Mouse (Mus musculus): ENCODE results near the gene Etv4. TPM values are rescaled to one million over a fixed set of nuclear protein-coding genes. Genes with fewer than 3 reads are reported as not detected.

Etv4 gene
- polyA plus RNA-seq, 1 experiment from 2014 or later: 9.4 TPM

DNA sequence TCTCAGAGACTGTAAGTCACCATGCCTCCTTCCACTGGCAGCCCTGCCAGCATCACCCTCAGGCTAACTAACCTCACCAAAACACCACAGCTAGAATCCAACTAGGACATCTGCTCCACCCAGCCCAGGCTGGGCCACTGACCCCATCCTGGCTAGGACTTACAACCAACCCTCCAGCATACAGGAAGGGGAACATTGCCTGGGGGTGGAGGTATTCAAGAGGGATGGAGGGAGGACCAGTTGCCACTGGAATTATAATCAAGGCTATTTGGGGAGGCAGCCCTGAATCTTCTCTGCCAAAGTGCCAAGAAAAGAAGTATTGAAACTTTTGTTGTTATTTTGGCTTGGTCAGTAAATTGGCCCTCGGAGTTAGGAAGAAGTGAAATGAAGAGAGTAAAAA, 2.0 kb downstream of the Etv4 start:
- Histone ChIP-seq H3K9me3 (ENCODE audit: control insufficient read depth, low read length) (no peaks in the 10 kb centered on the region), H3K27me3 (ENCODE audit: control insufficient read depth, insufficient read depth, low read length) (peaks cover 50% of the 10 kb centered on the region), H3K27ac (ENCODE audit: low read depth, low read length) (no peak overlapping the region), H3K36me3 (ENCODE audit: control insufficient read depth, insufficient read depth, low read length) (no peaks in the 10 kb centered on the region), H3K9ac (ENCODE audit: low read length) (no peak overlapping the region), H3K4me1 (ENCODE audit: control insufficient read depth, insufficient read depth, low read length) (peaks cover 17% of the 10 kb centered on the region), H3K4me3 (ENCODE audit: low read depth, low read length) (no peak overlapping the region), H3K4me2 (ENCODE audit: low read depth) (no peak overlapping the region)
- ATAC-seq (ENCODE audit: insufficient read depth, low FRiP score, low TSS enrichment) (no peak), DNase-seq (ENCODE audit: low spot score) (no peak)
- WGBS: 61% methylated on average over 1 of the region's 1 CpGs

DNA sequence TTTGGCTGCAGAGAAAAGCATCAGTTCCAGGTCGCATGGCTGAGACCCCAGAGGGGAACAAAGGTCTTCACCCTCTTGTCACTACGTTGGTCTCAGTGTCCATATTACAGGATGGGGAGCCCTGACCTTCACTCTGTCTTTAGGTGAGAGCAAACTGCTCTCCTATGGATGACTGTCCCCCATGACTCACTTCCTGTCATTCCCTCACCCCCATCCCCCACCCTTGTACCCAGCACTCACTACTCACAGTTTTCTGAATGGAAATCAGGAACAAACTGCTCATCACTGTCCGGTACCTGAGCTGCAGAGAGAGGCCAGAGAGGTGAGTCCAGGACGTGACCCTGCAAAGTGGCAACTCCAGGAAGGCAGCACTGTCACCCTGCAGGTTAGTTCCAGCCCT, 8.3 kb downstream of the Etv4 start:
- no peak for ATAC-seq (ENCODE audit: insufficient read depth, low FRiP score, low TSS enrichment)
- Histone ChIP-seq H3K27ac (ENCODE audit: low read depth, low read length) (no peak overlapping the region), H3K4me2 (ENCODE audit: low read depth) (no peak overlapping the region), H3K36me3 (ENCODE audit: control insufficient read depth, insufficient read depth, low read length) (no peaks in the 10 kb centered on the region), H3K4me1 (ENCODE audit: control insufficient read depth, insufficient read depth, low read length) (peaks cover 6% of the 10 kb centered on the region), H3K4me3 (ENCODE audit: low read depth, low read length) (no peak overlapping the region), H3K9me3 (ENCODE audit: control insufficient read depth, low read length) (no peaks in the 10 kb centered on the region), H3K27me3 (ENCODE audit: control insufficient read depth, insufficient read depth, low read length) (peaks cover 7% of the 10 kb centered on the region), H3K9ac (ENCODE audit: low read length) (no peak overlapping the region)
- 77% methylated on average over 4 of the region's 4 CpGs for WGBS
- no peak for DNase-seq (ENCODE audit: low spot score)

DNA sequence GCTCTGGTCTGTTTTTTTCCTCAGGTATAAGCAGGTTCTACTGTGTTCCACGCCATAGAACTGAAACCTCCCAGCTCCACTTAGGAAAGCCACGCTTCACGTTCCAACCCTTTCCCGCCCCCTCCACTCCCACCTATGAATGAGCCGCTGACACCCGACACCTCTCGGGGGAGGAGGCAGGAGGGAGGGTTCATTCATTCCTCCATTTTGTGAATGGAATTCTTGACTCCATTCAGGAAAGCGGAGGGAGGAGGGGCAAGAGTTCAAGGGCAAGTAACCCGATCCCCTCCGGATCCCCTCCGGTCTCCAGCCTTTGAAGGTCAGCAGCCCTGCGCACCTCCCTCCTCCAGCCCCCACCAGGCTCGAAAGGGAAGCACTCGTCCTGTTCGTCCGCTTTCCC, 12.7 kb downstream of the Etv4 start:
- Histone ChIP-seq H3K4me3 (ENCODE audit: low read depth, low read length) (no peak overlapping the region), H3K9ac (ENCODE audit: low read length) (no peak overlapping the region), H3K4me1 (ENCODE audit: control insufficient read depth, insufficient read depth, low read length) (peaks cover 6% of the 10 kb centered on the region), H3K4me2 (ENCODE audit: low read depth) (peak overlapping the region; percentile 18), H3K27me3 (ENCODE audit: control insufficient read depth, insufficient read depth, low read length) (peaks cover 11% of the 10 kb centered on the region), H3K27ac (ENCODE audit: low read depth, low read length) (no peak overlapping the region), H3K36me3 (ENCODE audit: control insufficient read depth, insufficient read depth, low read length) (0 out of 2 replicates have a peak, but pooled peaks cover 2% of the 10 kb centered on the region), H3K9me3 (ENCODE audit: control insufficient read depth, low read length) (no peaks in the 10 kb centered on the region)
- DNase-seq (ENCODE audit: low spot score) (peak; percentile 87), ATAC-seq (ENCODE audit: insufficient read depth, low FRiP score, low TSS enrichment) (peak; percentile 45; the same call in 1 of the 2 replicates)
- 0% methylated on average over 15 of the region's 16 CpGs for WGBS

DNA sequence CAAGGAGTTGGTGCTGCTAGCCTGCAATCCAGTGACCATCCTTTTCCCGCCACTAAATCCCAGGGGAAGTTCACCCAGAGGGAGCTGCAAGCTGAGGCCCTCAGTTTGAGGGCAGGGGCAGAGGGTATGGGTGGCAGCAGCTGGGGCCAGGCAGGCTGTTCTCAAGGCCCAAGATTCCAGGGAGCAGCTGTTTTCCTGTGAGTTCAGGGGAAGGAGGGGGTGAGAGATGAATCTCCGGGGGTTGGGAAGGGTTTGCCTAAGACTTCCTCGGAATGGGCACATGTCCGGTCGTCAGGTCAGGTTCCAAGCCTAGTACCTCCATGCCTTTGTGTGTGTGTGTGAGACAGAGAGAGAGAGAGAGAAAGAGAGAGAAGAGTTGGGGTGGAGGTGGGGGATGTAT, 13.1 kb downstream of the Etv4 start:
- peaks cover 2% of the 10 kb centered on the region; the same call in 1 of the 2 replicates for H3K36me3 ChIP-seq (ENCODE audit: control insufficient read depth, insufficient read depth, low read length)
- H3K9ac ChIP-seq (ENCODE audit: low read length): no peak overlapping the region
- H3K9me3 ChIP-seq (ENCODE audit: control insufficient read depth, low read length): no peaks in the 10 kb centered on the region
- H3K4me1 ChIP-seq (ENCODE audit: control insufficient read depth, insufficient read depth, low read length): peaks cover 6% of the 10 kb centered on the region
- peak overlapping the region; percentile 18 for H3K4me2 ChIP-seq (ENCODE audit: low read depth)
- WGBS: 15% methylated on average over 5 of the region's 5 CpGs
- ATAC-seq (ENCODE audit: insufficient read depth, low FRiP score, low TSS enrichment) (no peak), DNase-seq (ENCODE audit: low spot score) (peak; percentile 22)
- H3K27me3 ChIP-seq (ENCODE audit: control insufficient read depth, insufficient read depth, low read length): peaks cover 11% of the 10 kb centered on the region
- no peak overlapping the region for H3K27ac ChIP-seq (ENCODE audit: low read depth, low read length)
- H3K4me3 ChIP-seq (ENCODE audit: low read depth, low read length): no peak overlapping the region

DNA sequence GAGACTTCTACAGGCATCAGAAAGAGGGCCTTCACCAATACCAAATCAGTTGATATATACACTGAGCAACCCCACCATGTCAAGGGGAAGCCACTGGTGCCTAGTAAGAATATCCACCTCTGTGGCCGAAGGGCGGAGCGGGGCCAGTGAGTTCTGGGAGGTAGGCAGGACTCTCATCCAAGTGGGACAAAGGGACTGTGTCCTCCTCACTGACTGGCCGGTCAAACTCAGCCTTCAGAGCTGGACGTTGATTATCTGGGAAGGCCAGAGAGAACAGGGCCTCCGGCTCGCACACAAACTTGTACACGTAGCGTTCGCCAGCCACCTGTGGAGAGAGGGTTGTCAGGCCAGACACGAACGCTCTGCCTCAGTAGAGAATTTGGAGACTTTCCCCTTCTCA, 14.9 kb downstream of the Etv4 start:
- ATAC-seq (ENCODE audit: insufficient read depth, low FRiP score, low TSS enrichment) (no peak), DNase-seq (ENCODE audit: low spot score) (no peak)
- Histone ChIP-seq H3K27ac (ENCODE audit: low read depth, low read length) (no peak overlapping the region), H3K36me3 (ENCODE audit: control insufficient read depth, insufficient read depth, low read length) (peaks cover 13% of the 10 kb centered on the region), H3K9ac (ENCODE audit: low read length) (no peak overlapping the region), H3K4me2 (ENCODE audit: low read depth) (no peak overlapping the region), H3K9me3 (ENCODE audit: control insufficient read depth, low read length) (no peaks in the 10 kb centered on the region), H3K27me3 (ENCODE audit: control insufficient read depth, insufficient read depth, low read length) (peaks cover 11% of the 10 kb centered on the region), H3K4me3 (ENCODE audit: low read depth, low read length) (no peak overlapping the region), H3K4me1 (ENCODE audit: control insufficient read depth, insufficient read depth, low read length) (peaks cover 6% of the 10 kb centered on the region)
- 86% methylated on average over 12 of the region's 12 CpGs for WGBS

DNA sequence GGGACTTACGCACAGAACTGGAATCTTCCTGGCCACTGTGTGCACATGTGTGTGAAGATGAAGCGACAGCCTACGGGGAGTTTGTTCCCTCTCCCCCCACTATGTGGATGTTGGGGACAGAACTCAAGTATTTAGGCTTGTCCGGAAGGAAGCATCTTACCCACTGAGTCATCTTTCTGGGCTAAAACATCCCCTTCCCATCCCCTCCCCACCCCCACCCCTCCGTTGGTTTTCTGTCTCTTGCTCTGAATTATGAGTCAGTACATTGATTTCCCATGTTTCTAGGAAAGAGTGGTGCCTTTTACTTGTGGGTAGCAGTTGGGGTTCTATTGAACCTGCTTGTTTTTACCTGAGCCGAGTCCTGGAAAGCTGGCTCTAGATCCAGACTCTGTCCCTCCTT, 16.4 kb downstream of the Etv4 start:
- no peak for ATAC-seq (ENCODE audit: insufficient read depth, low FRiP score, low TSS enrichment)
- Histone ChIP-seq H3K9ac (ENCODE audit: low read length) (no peak overlapping the region), H3K36me3 (ENCODE audit: control insufficient read depth, insufficient read depth, low read length) (peaks cover 15% of the 10 kb centered on the region), H3K27ac (ENCODE audit: low read depth, low read length) (no peak overlapping the region), H3K4me2 (ENCODE audit: low read depth) (no peak overlapping the region), H3K9me3 (ENCODE audit: control insufficient read depth, low read length) (no peaks in the 10 kb centered on the region), H3K4me1 (ENCODE audit: control insufficient read depth, insufficient read depth, low read length) (peaks cover 6% of the 10 kb centered on the region), H3K4me3 (ENCODE audit: low read depth, low read length) (no peak overlapping the region), H3K27me3 (ENCODE audit: control insufficient read depth, insufficient read depth, low read length) (peaks cover 8% of the 10 kb centered on the region)
- WGBS: 91% methylated on average over 6 of the region's 6 CpGs
- no peak for DNase-seq (ENCODE audit: low spot score)

DNA sequence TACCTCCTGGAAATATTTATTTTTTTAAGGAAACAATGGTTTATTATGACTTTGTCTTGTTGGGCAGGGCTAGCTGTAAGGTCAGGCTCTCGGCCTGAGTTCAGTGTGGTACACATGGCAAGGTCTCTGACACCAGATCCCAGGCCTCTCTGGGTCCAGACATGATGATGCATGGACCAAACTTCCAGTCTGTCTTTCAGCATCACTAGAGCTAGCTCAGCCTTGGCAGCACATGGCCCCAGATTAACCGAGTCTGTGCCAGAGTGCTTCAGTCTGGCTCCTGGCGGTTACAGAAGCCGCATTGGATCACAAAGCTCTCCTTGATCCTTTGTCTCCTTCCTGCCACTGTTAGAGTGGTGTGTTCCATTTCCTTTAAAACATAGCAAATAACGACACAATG, 17.8 kb downstream of the Etv4 start:
- H3K36me3 ChIP-seq (ENCODE audit: control insufficient read depth, insufficient read depth, low read length): peaks cover 16% of the 10 kb centered on the region
- 65% methylated on average over 5 of the region's 5 CpGs for WGBS
- H3K4me1 ChIP-seq (ENCODE audit: control insufficient read depth, insufficient read depth, low read length): peaks cover 4% of the 10 kb centered on the region; the same call in 1 of the 2 replicates
- H3K4me2 ChIP-seq (ENCODE audit: low read depth): no peak overlapping the region
- no peak overlapping the region for H3K9ac ChIP-seq (ENCODE audit: low read length)
- peaks cover 4% of the 10 kb centered on the region; the same call in 1 of the 2 replicates for H3K27me3 ChIP-seq (ENCODE audit: control insufficient read depth, insufficient read depth, low read length)
- no peak overlapping the region for H3K27ac ChIP-seq (ENCODE audit: low read depth, low read length)
- DNase-seq (ENCODE audit: low spot score) (no peak), ATAC-seq (ENCODE audit: insufficient read depth, low FRiP score, low TSS enrichment) (no peak)
- no peak overlapping the region for H3K4me3 ChIP-seq (ENCODE audit: low read depth, low read length)
- H3K9me3 ChIP-seq (ENCODE audit: control insufficient read depth, low read length): no peaks in the 10 kb centered on the region

DNA sequence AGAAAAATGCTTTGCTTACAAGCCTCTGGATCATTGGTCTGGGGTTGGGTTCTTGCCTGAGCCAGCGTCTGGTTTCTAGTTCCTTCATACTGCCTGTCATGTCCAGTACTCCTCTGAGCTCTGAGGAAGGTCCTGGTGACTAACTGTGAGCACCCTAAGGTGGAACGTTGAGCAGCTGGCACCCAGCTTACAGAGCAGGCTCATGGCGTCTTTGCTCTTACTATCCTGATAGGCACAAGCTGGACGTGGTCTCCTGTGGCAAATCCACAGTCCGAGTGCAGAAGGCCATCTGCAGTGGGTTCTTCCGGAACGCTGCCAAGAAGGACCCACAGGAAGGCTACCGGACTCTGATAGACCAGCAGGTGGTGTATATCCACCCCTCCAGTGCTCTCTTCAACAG, 20.6 kb downstream of the Etv4 start:
- no peak overlapping the region for H3K27ac ChIP-seq (ENCODE audit: low read depth, low read length)
- no peak for ATAC-seq (ENCODE audit: insufficient read depth, low FRiP score, low TSS enrichment)
- no peaks in the 10 kb centered on the region for H3K4me1 ChIP-seq (ENCODE audit: control insufficient read depth, insufficient read depth, low read length)
- no peak for DNase-seq (ENCODE audit: low spot score)
- no peak overlapping the region for H3K4me2 ChIP-seq (ENCODE audit: low read depth)
- 93% methylated on average over 8 of the region's 8 CpGs for WGBS
- H3K4me3 ChIP-seq (ENCODE audit: low read depth, low read length): no peak overlapping the region
- H3K27me3 ChIP-seq (ENCODE audit: control insufficient read depth, insufficient read depth, low read length): no peaks in the 10 kb centered on the region
- H3K9ac ChIP-seq (ENCODE audit: low read length): no peak overlapping the region
- peaks cover 22% of the 10 kb centered on the region for H3K36me3 ChIP-seq (ENCODE audit: control insufficient read depth, insufficient read depth, low read length)
- H3K9me3 ChIP-seq (ENCODE audit: control insufficient read depth, low read length): no peaks in the 10 kb centered on the region

DNA sequence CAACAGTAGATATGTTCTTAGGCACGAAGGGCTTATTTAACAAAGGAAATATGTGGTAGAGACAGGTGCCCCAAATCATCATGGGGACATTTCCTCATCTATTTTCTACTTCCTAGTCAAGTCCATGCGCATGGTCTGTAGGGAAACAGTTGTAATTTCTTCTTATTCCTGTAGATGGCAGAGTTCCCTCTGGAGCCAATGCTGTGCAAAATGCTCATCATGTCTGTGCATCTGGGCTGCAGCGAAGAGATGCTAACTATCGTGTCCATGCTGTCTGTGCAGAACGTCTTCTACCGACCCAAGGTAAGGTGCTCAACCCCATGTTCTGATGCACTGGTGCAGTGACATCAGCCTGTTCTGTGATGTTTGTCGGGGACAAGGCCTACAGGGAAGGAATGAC, 21.4 kb downstream of the Etv4 start:
- WGBS: 61% methylated on average over 7 of the region's 7 CpGs

More for the DNA sequence above, 21.4 kb downstream of the Etv4 start:
- Histone ChIP-seq H3K9ac (ENCODE audit: low read length) (no peak overlapping the region), H3K4me2 (ENCODE audit: low read depth) (no peak overlapping the region), H3K27ac (ENCODE audit: low read depth, low read length) (no peak overlapping the region), H3K9me3 (ENCODE audit: control insufficient read depth, low read length) (no peaks in the 10 kb centered on the region), H3K36me3 (ENCODE audit: control insufficient read depth, insufficient read depth, low read length) (peaks cover 22% of the 10 kb centered on the region), H3K27me3 (ENCODE audit: control insufficient read depth, insufficient read depth, low read length) (no peaks in the 10 kb centered on the region), H3K4me1 (ENCODE audit: control insufficient read depth, insufficient read depth, low read length) (no peaks in the 10 kb centered on the region), H3K4me3 (ENCODE audit: low read depth, low read length) (no peak overlapping the region)
- DNase-seq (ENCODE audit: low spot score): peak; percentile 29
- ATAC-seq (ENCODE audit: insufficient read depth, low FRiP score, low TSS enrichment): no peak
